Mouse (Mus musculus): ENCODE results near the gene Angel1.

DNA sequence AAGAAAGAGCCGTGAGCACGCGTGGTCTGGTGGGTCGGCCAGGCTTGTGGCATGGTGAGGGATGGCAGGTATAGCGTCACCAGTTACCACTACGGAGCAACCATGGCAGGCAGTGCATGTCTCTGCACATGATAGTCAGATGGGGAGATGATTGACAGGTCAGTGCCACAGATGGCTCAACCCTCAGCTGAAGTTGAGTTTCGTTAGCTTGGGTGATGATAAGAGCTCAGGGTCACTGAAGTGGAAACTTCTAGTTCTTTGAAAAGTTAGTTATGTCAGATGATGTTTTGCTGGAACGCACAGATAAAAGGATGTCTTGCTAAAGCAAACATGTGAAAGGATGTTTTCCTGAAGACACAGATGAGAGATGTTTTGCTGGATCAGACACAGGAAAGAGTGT, 40.2 kb upstream of the Angel1 start:
- TF ChIP-seq POLR2A (IDR thresholded peaks at IDR 0.05; ENCODE audit: extremely low read depth, insufficient read depth, low read length) (no peak), CTCF (IDR thresholded peaks at IDR 0.05; ENCODE audit: extremely low read depth, insufficient read depth, low read length) (no peak)
